Mouse (Mus musculus): ENCODE results near the gene Fmo5.
A peak's percentile ranks its signal among the peaks of the same experiment; 100 is the strongest.

The Fmo5 gene

GRCm38 (mm10) chr3:97631258-97631860, 2.8 kb downstream of the Fmo5 start:
- DNase-seq (ENCODE audit: low spot score): no peak

DNA sequence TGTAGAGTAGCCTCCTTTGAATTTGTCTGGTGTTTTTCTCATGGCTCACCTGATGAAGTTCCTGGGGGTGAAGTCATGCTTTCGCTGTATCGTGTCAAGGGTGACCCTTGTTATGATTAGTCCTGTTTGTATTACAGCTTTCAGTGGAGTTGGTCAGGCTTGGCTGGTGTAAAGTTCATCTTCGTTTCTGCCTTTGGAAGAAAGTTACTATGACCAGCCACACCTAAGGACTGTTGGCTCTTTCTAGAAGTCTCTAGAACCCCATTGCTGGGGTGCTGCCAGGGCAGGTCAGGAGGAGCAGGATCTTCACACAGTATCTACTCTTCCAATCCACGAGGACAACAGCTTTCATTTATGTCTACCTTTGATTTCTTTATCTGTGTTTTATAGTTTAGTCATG, 4.9 kb downstream of the Fmo5 start:
- no peak for DNase-seq (ENCODE audit: low spot score)

- no peak for DNase-seq (ENCODE audit: low spot score)
These were observed 5.7 kb downstream of the Fmo5 start for GRCm38 (mm10) chr3:97634288-97634761.

GRCm38 (mm10) chr3:97641396-97641795, 12.8 kb downstream of the Fmo5 start:
- no peak for DNase-seq (ENCODE audit: low spot score)

DNA sequence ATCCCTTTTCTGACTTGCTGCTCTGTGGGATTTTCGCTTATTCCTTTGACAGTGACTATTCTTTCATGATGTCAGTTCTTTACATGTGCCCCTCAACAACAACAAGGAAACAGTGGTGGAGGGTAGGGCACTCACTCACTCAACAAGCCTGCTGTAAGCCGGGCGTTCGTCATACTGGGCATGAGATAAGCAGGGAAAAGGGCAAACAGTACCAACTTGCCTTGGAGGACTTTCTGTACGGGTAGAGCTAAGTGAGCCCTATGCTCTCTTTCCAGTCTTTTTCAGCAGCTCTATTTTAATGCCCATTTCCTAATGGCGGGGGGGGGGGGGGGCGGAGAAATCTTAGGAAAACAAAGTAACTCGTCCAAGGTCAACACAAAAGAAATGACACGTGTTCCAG, 13.4 kb downstream of the Fmo5 start:
- DNase-seq (ENCODE audit: low spot score): no peak

DNA sequence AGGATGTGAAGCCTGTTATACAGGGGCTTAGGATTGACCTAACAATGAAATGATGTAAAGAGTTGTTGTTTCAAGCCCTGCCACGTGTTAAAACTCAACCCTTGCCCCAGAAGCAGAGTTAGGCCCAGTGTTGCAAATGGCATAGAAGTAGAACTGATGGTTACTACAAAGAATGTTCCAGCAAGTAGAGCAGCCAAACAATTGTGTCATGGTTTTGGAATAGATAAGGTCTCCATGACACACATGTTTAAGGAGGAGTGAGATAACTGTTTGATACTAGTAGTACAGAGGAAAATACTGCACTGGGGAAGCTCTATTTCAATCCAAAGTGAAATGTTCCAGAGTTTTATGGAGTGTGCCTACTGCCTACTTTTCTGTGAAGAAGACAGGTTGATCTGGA, 19.9 kb downstream of the Fmo5 start:
- no peak for DNase-seq (ENCODE audit: low spot score)

GRCm38 (mm10) chr3:97649022-97649421, 20.4 kb downstream of the Fmo5 start:
- DNase-seq (ENCODE audit: low spot score): no peak

GRCm38 (mm10) chr3:97649469-97649868, 20.9 kb downstream of the Fmo5 start:
- DNase-seq (ENCODE audit: low spot score): no peak

- no peak for DNase-seq (ENCODE audit: low spot score)
These were observed 23.0 kb downstream of the Fmo5 start for GRCm38 (mm10) chr3:97651604-97652003.

GRCm38 (mm10) chr3:97653781-97654180, 25.2 kb downstream of the Fmo5 start:
- DNase-seq (ENCODE audit: low spot score): no peak

DNA sequence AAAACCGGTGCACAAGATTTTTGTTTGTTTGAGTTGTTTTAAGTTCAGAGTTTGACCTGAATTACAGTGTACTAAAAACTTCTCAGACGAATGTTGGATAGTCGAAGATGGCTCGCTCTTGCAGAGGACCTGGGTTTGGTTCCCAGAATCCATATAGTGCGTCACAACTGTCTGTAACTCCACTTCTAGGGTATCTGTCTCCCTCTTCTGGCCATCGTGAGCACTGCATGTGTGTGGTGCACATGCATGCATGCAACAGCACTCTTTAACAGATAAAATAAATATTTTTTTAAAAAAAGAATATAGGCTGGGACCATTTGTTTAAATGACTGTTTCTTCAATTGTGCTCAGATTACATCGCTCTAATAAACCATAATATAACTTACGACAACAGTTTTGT, 26.3 kb downstream of the Fmo5 start:
- DNase-seq (ENCODE audit: low spot score): no peak

GRCm38 (mm10) chr3:97657655-97658411, 29.2 kb downstream of the Fmo5 start, which contains the start of gene Prkab2:
Gene Prkab2, plus strand, starts transcription at chr3:97658193.
- peak; percentile 100 for DNase-seq (ENCODE audit: low spot score)

- no peak for DNase-seq (ENCODE audit: low spot score)
These were observed 30.0 kb downstream of the Fmo5 start for GRCm38 (mm10) chr3:97658426-97659193.

GRCm38 (mm10) chr3:97659746-97660145, 31.1 kb downstream of the Fmo5 start:
- DNase-seq (ENCODE audit: low spot score): no peak

DNA sequence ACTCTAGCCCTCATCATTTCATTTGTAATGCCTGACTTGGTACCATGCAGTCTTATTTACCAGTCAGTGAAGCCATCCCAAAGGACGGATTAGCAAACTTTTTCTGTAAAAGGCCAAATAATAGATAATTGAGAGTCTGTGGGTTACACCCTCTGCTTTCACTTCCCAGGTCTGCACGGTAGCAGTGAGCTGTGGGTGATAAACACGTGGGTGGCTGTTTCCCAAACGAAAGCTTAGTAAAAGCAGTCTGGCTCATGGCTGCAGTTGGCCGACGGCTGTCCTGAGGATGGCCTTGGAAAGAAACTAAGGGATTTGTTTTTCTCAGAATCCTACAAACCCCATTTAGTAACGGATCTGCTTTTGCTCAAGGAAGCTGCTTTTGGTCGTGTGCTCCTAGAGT, 32.6 kb downstream of the Fmo5 start:
- no peak for DNase-seq (ENCODE audit: low spot score)

GRCm38 (mm10) chr3:97665525-97665924, 36.9 kb downstream of the Fmo5 start:
- no peak for DNase-seq (ENCODE audit: low spot score)

DNA sequence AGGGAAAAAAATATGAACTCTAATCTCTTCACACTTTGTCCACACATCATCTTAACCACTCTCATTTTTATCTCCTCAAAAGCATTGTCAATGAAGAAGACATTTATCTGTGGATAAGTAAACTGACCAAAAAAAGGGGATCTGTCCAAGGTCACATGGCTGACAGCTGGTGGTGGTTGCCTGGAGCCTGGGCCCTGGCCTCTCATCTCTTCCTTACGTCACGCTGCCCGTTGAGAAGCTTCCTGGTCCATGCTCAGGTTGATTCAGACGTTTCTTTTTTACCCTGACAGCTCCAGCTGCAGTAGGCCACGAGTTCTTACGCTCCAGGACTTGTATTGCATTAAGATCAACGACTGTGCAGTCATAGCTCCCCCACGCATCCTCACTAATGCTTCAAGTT, 37.5 kb downstream of the Fmo5 start:
- no peak for DNase-seq (ENCODE audit: low spot score)

DNA sequence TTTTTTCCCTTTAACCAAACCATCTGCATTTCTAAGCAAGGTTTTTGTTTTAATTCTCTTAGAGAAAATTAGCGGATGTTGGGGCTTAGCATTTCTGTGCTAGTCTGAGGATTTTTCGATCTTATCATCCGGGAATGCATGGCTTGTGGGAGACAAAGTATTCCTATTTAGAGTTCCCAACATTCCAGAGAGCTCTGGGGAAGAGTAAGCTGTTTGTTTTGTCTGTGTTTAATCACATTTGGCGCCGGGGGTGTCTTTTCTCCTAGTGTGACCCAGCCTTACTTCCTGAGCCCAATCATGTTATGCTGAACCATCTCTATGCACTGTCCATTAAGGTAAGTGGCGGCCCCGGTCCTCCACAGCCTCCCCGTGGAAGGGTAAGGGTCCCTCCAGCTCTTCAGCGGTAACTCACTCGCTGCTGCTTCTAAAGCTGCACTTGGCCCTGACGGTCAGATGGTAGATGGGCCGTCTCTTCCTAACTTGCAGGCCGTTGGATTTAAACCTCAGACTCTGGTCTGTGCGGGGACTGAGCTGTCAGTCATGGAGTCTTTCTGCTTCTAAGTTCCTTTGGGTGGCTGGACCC, 38.6 kb downstream of the Fmo5 start:
- no peak for DNase-seq (ENCODE audit: low spot score)

- no peak for DNase-seq (ENCODE audit: low spot score)
These were observed 46.1 kb downstream of the Fmo5 start, which contains the start of gene Gm17651 for GRCm38 (mm10) chr3:97674644-97675110. Gene Gm17651, minus strand, starts transcription at chr3:97674694.

DNA sequence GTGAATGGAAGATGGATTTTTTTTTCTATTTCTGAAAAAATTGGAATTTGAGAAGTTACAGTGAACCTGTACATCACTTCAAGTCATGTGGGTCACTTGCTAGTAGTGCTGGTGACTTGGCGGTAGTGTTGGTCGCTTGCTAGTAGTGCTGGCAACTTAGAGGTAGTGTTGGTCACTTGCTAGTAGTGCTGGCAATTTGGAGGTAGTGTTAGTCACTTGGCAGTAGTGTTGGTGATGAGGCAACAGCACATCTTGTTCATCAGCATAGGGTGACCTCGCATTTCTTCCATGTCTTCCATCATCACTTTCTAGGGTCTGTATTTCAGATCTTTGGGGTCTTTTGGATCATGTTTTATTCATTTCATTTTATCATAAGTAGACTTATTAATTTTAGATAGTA, 47.5 kb downstream of the Fmo5 start:
- DNase-seq (ENCODE audit: low spot score): no peak

- DNase-seq (ENCODE audit: low spot score): no peak
These were observed 49.8 kb downstream of the Fmo5 start for GRCm38 (mm10) chr3:97678416-97678815.

GRCm38 (mm10) chr3:97680631-97681320, 52.2 kb downstream of the Fmo5 start:
- DNase-seq (ENCODE audit: low spot score): peak; percentile 64
